Mouse (Mus musculus) bone marrow, adult 2 months (tissue): ENCODE measurements around the gene Ovol3.

Experiments
- CTCF ChIP-seq: fragments of 200-500 bp; IDR thresholded peaks from 2 replicates; pipeline ENCODE4 v1.5.1; 2011; ENCODE audit warnings: low read length, control low read depth; ENCODE audit not compliant: control insufficient read depth, insufficient read depth
- POLR2A ChIP-seq: fragments of 200-500 bp; IDR thresholded peaks from 2 replicates; pipeline ENCODE4 v1.6.1; 2011; ENCODE audit warnings: low read depth, mild to moderate bottlenecking, control low read depth, low read length, borderline replicate concordance; ENCODE audit not compliant: control insufficient read depth

GRCm38 (mm10) chr7:30193013-30193412, 42.5 kb downstream of the Ovol3 start:
- TF ChIP-seq CTCF (no peak), POLR2A (no peak)
